Mouse (Mus musculus) retina, embryonic 14.5 days (tissue): ENCODE measurements around the gene Myo1e.
A peak's percentile ranks its signal among the peaks of the same experiment; 100 is the strongest.

Experiments used
- DNase-seq: peaks from one replicate; pipeline ENCODE4 v3.0.0-alpha.2; 2015; ENCODE audit warnings: low spot score

Myo1e gene

GRCm38 (mm10) chr9:70416412-70416811 lies 209.3 kb downstream of the Myo1e start:
- DNase-seq, result peak; percentile 15

DNA sequence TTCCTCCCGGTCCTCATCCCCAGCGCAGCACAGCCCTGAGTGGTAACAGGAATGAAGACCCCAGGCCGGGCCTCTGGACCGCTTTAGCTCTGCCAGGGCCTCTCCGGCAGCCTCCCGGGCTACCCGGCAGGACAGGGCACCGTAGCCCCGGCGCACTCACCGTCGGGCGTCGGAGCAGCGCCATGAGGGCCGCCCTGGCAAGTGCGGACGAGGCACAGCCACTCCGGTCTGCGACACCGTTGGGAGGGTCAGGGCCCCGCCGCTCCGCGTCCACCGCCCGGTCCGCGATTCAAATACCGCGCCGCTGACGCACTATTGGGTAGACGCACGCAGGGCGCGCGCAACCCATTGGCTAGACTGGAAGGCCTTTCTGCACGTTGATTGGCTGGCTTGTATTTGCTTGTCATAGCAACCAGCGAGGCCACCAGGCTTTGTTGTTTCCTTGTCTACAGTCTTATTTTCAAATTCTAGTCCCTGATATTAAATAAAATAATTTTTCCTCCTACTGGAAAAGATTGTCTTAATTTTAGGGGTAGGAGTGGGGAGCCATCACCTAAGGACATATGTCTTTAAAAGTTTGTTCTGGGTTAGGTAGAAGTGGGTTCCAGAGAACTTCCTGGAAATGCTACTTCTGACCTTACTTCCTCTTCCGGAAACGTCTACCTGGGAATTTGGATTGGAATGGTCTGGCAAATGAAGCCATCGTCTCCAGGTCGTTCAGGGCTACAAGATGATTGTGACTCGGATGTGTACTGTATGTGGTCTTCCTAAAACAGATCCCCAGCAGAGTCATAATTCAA lies 214.3 kb downstream of the Myo1e start, which contains the start of gene Ccnb2:
Gene Ccnb2, minus strand, starts transcription at position 291 of the 800 bp plus-strand sequence.
- DNase-seq, result peak; percentile 93

GRCm38 (mm10) chr9:70422661-70423060 lies 215.5 kb downstream of the Myo1e start:
- DNase-seq, result no peak

DNA sequence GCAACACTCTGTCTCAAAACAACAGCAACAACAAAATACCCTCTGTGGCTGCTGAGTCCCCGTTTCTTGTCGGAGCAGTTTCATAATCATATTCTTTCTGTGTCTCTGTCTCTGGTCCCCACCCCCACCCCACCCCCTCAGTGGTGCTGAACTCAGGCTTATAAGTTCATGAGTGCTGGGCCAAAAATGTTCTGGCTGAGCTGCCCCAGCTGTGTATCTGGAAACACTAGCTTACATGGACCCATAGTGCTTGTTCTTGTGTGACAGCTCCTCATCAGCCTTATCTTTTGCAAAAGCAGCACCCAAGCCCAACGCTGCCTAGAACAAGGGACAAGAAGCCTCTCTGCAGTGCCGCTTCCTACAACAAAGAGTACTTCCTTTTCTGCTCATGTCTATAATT lies 232.8 kb downstream of the Myo1e start:
- no peak for DNase-seq

- no peak for DNase-seq
These were observed 241.9 kb downstream of the Myo1e start for GRCm38 (mm10) chr9:70449072-70449471.
